Mouse (Mus musculus) heart, embryonic 13.5 days (tissue): ENCODE data around the gene Defb33. TPM values are rescaled to one million over a fixed set of nuclear protein-coding genes. Genes with fewer than 3 reads are reported as not detected.

Experiments used
- ATAC-seq: fragments of 200-750 bp; cut with Nextera tagmentation; 2 replicates; pipeline ENCODE4 v1.8.0; 2017; ENCODE audit warnings: moderate TSS enrichment; ENCODE audit not compliant: insufficient number of reproducible peaks, low FRiP score, low TSS enrichment; ENCODE audit errors: extremely low read depth
- H3K27ac ChIP-seq: fragments of 300-500 bp; sonication (generic); replicated peaks from 2 replicates; pipeline ENCODE4 v1.5.1; 2015; ENCODE audit warnings: moderate library complexity, mild to moderate bottlenecking, inconsistent platforms
- H3K27me3 ChIP-seq: fragments of 300-500 bp; sonication (generic); replicated peaks from 2 replicates; pipeline ENCODE4 v1.6.1; 2015; ENCODE audit warnings: mild to moderate bottlenecking, inconsistent platforms
- H3K36me3 ChIP-seq: fragments of 300-500 bp; sonication (generic); 2 replicates; pipeline ENCODE4 v1.6.1; 2015; ENCODE audit warnings: mild to moderate bottlenecking, inconsistent platforms
- H3K4me1 ChIP-seq: fragments of 300-500 bp; sonication (generic); 2 replicates; pipeline ENCODE4 v1.6.1; 2015; ENCODE audit warnings: inconsistent platforms
- H3K4me2 ChIP-seq: fragments of 300-500 bp; sonication (generic); 2 replicates; pipeline ENCODE4 v1.6.1; 2015; ENCODE audit warnings: inconsistent platforms, mild to moderate bottlenecking, moderate library complexity
- H3K4me3 ChIP-seq: fragments of 300-500 bp; sonication (generic); 2 replicates; pipeline ENCODE4 v1.5.1; 2015; ENCODE audit warnings: moderate library complexity, mild to moderate bottlenecking, inconsistent platforms
- H3K9ac ChIP-seq: fragments of 300-500 bp; sonication (generic); 2 replicates; pipeline ENCODE4 v1.6.1; 2015; ENCODE audit warnings: inconsistent platforms, mild to moderate bottlenecking, moderate library complexity
- H3K9me3 ChIP-seq: fragments of 300-500 bp; sonication (generic); 2 replicates; pipeline ENCODE4 v1.6.1; 2016; ENCODE audit warnings: inconsistent platforms
- WGBS: fragments of 180-500 bp; shearing (Covaris S2); methylation state at CpG from one replicate; pipeline ENCODE4 v1.1.7; 2015; ENCODE audit warnings: mixed read lengths; 5-methylcytosine and 5-hydroxymethylcytosine counted together
- polyA plus RNA-seq: library from polyadenylated mRNA; unstranded; fragments of >200 nt; fragmentation: Nextera tagmentation; extraction: Ambion mirVana; gene quantifications from 2 replicates; pipeline ENCODE4 v1.2.1, GENCODE M21; 2015

Gene Defb33
- polyA plus RNA-seq: not detected in 2 replicates

DNA sequence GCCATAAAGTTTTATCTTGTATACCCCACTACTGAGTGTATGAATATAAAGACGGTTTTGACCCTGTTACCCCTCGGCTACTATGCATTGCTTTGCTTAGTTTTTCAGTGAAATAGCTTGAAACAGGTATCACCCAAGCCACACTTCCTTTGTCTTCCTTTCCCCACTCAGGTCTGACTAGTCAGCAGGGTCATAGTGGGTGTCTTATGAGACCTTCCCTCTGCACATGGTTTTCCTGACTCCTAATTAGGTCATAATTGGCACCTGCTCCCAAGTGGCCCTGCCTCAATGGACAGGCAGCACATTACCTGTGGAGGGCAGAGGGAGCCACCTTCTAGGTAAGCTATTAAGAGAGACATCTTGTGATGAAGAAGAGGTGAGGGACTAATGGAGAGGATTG is at the start of gene Defb33:
Gene Defb33 (plus strand): TSS at position 301 of the 400 bp plus-strand sequence.
- H3K36me3 ChIP-seq: no peaks in the 10 kb centered on the region
- 69% methylated on average over 2 of the region's 2 CpGs for WGBS
- H3K27me3 ChIP-seq: no peaks in the 10 kb centered on the region
- H3K9ac ChIP-seq: no peak within 1 kb of the TSS
- H3K27ac ChIP-seq: no peak within 1 kb of the TSS
- peaks cover 8% of the 10 kb centered on the region; the same call in 1 of the 2 replicates for H3K9me3 ChIP-seq
- H3K4me2 ChIP-seq: no peak within 1 kb of the TSS
- no peak for ATAC-seq
- H3K4me3 ChIP-seq: no peak within 1 kb of the TSS
- H3K4me1 ChIP-seq: no peaks in the 10 kb centered on the region

DNA sequence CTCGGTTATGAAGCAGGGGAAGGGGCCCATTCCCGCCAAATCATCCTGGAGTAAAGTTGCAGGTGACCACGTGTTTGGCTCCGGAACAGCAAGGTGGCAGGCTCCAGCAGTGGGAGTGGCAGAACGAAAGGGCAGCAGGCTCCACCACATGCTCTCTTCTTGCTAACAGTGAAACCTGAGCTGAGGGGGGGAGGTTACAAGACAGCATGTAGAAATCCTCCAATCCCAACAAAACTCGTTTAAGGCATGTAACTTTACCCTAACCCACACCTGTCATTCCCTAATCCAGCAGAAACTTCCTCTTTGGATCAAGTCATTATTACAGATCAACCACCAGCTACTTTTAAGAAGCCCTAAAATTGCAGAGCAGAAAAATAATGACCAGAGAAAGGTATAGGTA is 17.9 kb upstream of the Defb33 start:
- no peak for ATAC-seq
- H3K4me1 ChIP-seq: no peaks in the 10 kb centered on the region

DNA sequence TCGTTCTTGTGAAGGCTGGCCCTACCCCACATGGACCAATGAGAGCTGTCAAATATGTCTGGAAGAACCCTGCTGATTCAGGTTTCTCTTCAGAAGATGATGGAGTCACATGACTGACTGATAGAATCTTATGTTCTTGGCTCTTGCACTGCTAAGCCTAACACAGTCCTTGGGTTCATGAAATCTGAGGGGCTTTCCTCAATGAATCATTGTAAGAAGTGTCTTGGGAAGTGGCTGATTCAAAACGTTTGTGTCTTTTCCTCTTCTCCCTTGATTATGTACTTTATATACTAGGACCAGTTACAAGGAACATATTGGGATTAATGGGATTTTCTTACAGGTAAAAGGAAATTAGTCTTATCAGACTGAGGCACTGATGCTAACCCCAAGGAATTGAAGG is 10.1 kb downstream of the Defb33 start, which contains the start of gene Gm15056:
Gene Gm15056 (minus strand): TSS at position 101 of the 400 bp plus-strand sequence.
- no peak within 1 kb of the TSS for H3K9ac ChIP-seq
- H3K4me3 ChIP-seq: no peak within 1 kb of the TSS
- H3K4me1 ChIP-seq: no peaks in the 10 kb centered on the region
- no peak within 1 kb of the TSS for H3K4me2 ChIP-seq
- H3K36me3 ChIP-seq: no peaks in the 10 kb centered on the region
- 30% methylated on average over 2 of the region's 2 CpGs for WGBS
- no peaks in the 10 kb centered on the region for H3K27me3 ChIP-seq
- peaks cover 33% of the 10 kb centered on the region for H3K9me3 ChIP-seq
- no peak for ATAC-seq
- no peak within 1 kb of the TSS for H3K27ac ChIP-seq

More for the DNA sequence above, 17.9 kb upstream of the Defb33 start:
- Histone ChIP-seq H3K4me3 (no peak overlapping the region), H3K4me2 (no peak overlapping the region), H3K27ac (no peak overlapping the region), H3K9ac (no peak overlapping the region), H3K9me3 (0 out of 2 replicates have a peak, but pooled peaks cover under 1% of the 10 kb centered on the region), H3K36me3 (no peaks in the 10 kb centered on the region), H3K27me3 (no peaks in the 10 kb centered on the region)
- WGBS: 36% methylated on average over 6 of the region's 6 CpGs

DNA sequence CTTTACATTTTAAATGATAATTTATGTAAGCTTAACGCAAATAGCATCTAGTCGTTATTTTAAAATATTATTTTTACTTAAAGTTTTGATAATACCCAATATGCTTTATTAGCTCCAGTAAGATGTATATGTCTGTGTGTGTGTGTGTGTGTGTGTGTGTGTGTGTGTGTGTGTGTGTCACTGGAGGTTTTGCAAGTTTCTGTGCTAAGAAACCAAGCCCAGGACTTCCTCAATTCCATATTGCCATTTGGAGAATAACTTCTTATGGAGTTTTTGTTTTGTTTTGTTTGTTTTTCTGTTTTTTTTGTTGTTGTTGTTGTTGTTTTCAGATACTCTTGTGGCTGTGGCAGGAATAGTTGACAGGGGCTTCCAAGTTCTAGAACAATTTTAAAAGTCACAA is 14.7 kb downstream of the Defb33 start:
- no peak overlapping the region for H3K9ac ChIP-seq
- 78% methylated on average over 2 of the region's 2 CpGs for WGBS
- H3K27ac ChIP-seq: no peak overlapping the region
- no peak overlapping the region for H3K4me3 ChIP-seq
- H3K4me1 ChIP-seq: no peaks in the 10 kb centered on the region
- H3K4me2 ChIP-seq: no peak overlapping the region
- H3K36me3 ChIP-seq: no peaks in the 10 kb centered on the region
- no peaks in the 10 kb centered on the region for H3K27me3 ChIP-seq
- ATAC-seq: no peak
- peaks cover 19% of the 10 kb centered on the region for H3K9me3 ChIP-seq

GRCm38 (mm10) chr8:20908256-20908655 is 15.8 kb downstream of the Defb33 start:
- Histone ChIP-seq H3K27ac (no peak overlapping the region), H3K9me3 (peaks cover 15% of the 10 kb centered on the region), H3K4me3 (no peak overlapping the region), H3K9ac (no peak overlapping the region), H3K4me1 (no peaks in the 10 kb centered on the region), H3K4me2 (no peak overlapping the region), H3K27me3 (no peaks in the 10 kb centered on the region), H3K36me3 (no peaks in the 10 kb centered on the region)
- ATAC-seq: no peak
- 42% methylated on average over 2 of the region's 2 CpGs for WGBS

GRCm38 (mm10) chr8:20912288-20912687 is 19.8 kb downstream of the Defb33 start:
- no peaks in the 10 kb centered on the region for H3K27me3 ChIP-seq
- no peak overlapping the region for H3K4me3 ChIP-seq
- H3K4me2 ChIP-seq: no peak overlapping the region
- peaks cover 4% of the 10 kb centered on the region for H3K9me3 ChIP-seq
- H3K36me3 ChIP-seq: no peaks in the 10 kb centered on the region
- no peak for ATAC-seq
- no peak overlapping the region for H3K9ac ChIP-seq
- 68% methylated on average over 1 of the region's 1 CpGs for WGBS
- H3K4me1 ChIP-seq: no peaks in the 10 kb centered on the region
- no peak overlapping the region for H3K27ac ChIP-seq

DNA sequence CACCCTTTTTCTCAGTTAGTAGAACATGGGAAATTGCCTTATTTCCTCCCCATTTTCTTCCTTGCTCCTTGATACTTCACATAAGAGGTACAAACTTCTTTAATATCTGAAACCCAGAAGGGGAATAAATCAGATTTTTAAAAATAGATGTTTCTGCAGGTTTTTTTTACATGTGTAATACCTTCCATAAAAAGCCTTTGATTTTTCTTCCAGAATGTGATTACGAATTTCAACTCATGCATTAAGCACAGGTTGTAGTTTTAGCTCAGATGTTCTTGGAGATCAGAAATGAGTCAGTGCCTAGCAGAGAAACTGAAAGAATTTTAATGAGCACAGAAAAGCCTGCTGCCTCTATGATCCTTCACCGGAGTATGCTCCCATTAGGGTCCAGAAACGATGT is 29.5 kb downstream of the Defb33 start, which contains the start of gene Gm6040:
Gene Gm6040 (minus strand): TSS at position 101 of the 400 bp plus-strand sequence.
- Histone ChIP-seq H3K27ac (no peak within 1 kb of the TSS), H3K4me2 (no peak within 1 kb of the TSS), H3K27me3 (no peaks in the 10 kb centered on the region), H3K9me3 (peaks cover 16% of the 10 kb centered on the region), H3K9ac (no peak within 1 kb of the TSS), H3K4me1 (no peaks in the 10 kb centered on the region), H3K36me3 (no peaks in the 10 kb centered on the region), H3K4me3 (no peak within 1 kb of the TSS)
- 61% methylated on average over 3 of the region's 3 CpGs for WGBS
- ATAC-seq: no peak

DNA sequence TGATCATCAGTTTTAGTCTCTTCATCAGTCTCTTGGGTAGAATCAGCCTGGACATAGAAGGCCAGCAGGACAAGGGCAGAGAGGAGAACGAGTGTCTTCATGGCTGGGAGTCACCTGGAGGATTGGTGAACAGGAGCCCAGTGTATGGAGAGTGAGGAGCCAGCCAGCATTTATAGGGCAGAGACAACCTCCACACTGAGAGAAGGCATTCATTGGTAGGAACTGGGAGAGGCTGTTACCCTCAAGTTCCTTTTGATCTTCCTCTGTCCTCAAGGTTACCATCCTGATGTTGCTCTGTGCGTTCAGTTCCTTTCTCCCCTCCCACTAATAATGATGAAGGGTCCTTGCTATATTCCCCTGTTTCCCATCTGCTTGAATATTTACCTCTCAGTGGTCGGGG is 52.1 kb downstream of the Defb33 start, which contains the start of gene AY761185:
Gene AY761185 (minus strand): TSS at position 101 of the 400 bp plus-strand sequence.
- Histone ChIP-seq H3K27ac (no peak within 1 kb of the TSS), H3K9ac (no peak within 1 kb of the TSS), H3K27me3 (no peaks in the 10 kb centered on the region), H3K4me2 (no peak within 1 kb of the TSS), H3K9me3 (peaks cover 16% of the 10 kb centered on the region), H3K4me3 (no peak within 1 kb of the TSS), H3K36me3 (no peaks in the 10 kb centered on the region), H3K4me1 (no peaks in the 10 kb centered on the region)
- 51% methylated on average over 3 of the region's 3 CpGs for WGBS
- ATAC-seq: no peak

Other genes with a start within 250 kb of the Defb33 start
- gene Gm15056, start 10.0 kb downstream of the Defb33 start, polyA plus RNA-seq: not detected in 2 replicates
- gene Gm6040, start 29.4 kb downstream of the Defb33 start, polyA plus RNA-seq: not detected in 2 replicates
- gene AY761185, start 52.0 kb downstream of the Defb33 start, polyA plus RNA-seq: not detected in 2 replicates
- gene Defa21, start 132.9 kb downstream of the Defb33 start, polyA plus RNA-seq: not detected in 2 replicates
- not detected in 2 replicates for gene Defa23, start 162.4 kb downstream of the Defb33 start, polyA plus RNA-seq
- not detected in 2 replicates for gene Defa35, start 172.4 kb downstream of the Defb33 start, polyA plus RNA-seq
- gene Defa25, start 191.8 kb downstream of the Defb33 start, polyA plus RNA-seq: not detected in 2 replicates
- not detected in 2 replicates for gene Gm14851, start 203.4 kb downstream of the Defb33 start, polyA plus RNA-seq
- not detected in 2 replicates for gene Defa30, start 242.0 kb downstream of the Defb33 start, polyA plus RNA-seq